Mouse (Mus musculus) liver, embryonic 16.5 days (tissue): ENCODE measurements around the gene Ankrd11. TPM values are rescaled to one million over a fixed set of nuclear protein-coding genes. Genes with fewer than 3 reads are reported as not detected.

Experiments used
- ATAC-seq: fragments of 200-750 bp; cut with Nextera tagmentation; 2 replicates; pipeline ENCODE4 v1.8.0; 2017; ENCODE audit warnings: low read depth, mild to moderate bottlenecking, moderate number of reproducible peaks, moderate library complexity
- H3K27ac ChIP-seq: fragments of 300-500 bp; sonication (generic); 2 replicates; pipeline ENCODE4 v1.5.1; 2014; ENCODE audit warnings: mild to moderate bottlenecking, low read length
- H3K27me3 ChIP-seq: fragments of 300-500 bp; sonication (generic); 2 replicates; pipeline ENCODE4 v1.6.1; 2014; ENCODE audit warnings: low read depth, low read length, mixed read lengths; ENCODE audit not compliant: control insufficient read depth, insufficient read depth
- H3K36me3 ChIP-seq: fragments of 300-500 bp; sonication (generic); 2 replicates; pipeline ENCODE4 v1.6.1; 2014; ENCODE audit warnings: mild to moderate bottlenecking; ENCODE audit not compliant: control insufficient read depth, insufficient read depth
- H3K4me1 ChIP-seq: fragments of 300-500 bp; sonication (generic); 2 replicates; pipeline ENCODE4 v1.6.1; 2014; ENCODE audit warnings: low read depth, low read length, mixed read lengths; ENCODE audit not compliant: control insufficient read depth
- H3K4me2 ChIP-seq: fragments of 300-500 bp; sonication (generic); 2 replicates; pipeline ENCODE4 v1.6.1; 2014; ENCODE audit warnings: low read depth, low read length, mixed read lengths
- H3K4me3 ChIP-seq: fragments of 300-500 bp; sonication (generic); 2 replicates; pipeline ENCODE4 v1.5.1; 2014; ENCODE audit warnings: low read depth, mild to moderate bottlenecking, low read length
- H3K9ac ChIP-seq: fragments of 300-500 bp; sonication (generic); 2 replicates; pipeline ENCODE4 v1.6.1; 2014; ENCODE audit warnings: low read depth, low read length
- H3K9me3 ChIP-seq: fragments of 300-500 bp; sonication (generic); replicated peaks from 2 replicates; pipeline ENCODE4 v1.6.1; 2016; ENCODE audit warnings: low read length; ENCODE audit not compliant: control insufficient read depth
- WGBS: fragments of 180-500 bp; shearing (Covaris S2); extraction: QIAGEN DNeasy Blood & Tissue Kit; methylation state at CpG from one replicate; pipeline ENCODE4 v1.1.7; 2014; ENCODE audit not compliant: insufficient replicate concordance; 5-methylcytosine and 5-hydroxymethylcytosine counted together
- polyA plus RNA-seq: library from polyadenylated mRNA; unstranded; fragments of >200 nt; fragmentation: Nextera tagmentation; extraction: Ambion mirVana; gene quantifications from 2 replicates; pipeline ENCODE4 v1.2.1, GENCODE M21; 2015

Ankrd11 gene
- polyA plus RNA-seq, 1 experiment from 2014 or later = 8.6 TPM

DNA sequence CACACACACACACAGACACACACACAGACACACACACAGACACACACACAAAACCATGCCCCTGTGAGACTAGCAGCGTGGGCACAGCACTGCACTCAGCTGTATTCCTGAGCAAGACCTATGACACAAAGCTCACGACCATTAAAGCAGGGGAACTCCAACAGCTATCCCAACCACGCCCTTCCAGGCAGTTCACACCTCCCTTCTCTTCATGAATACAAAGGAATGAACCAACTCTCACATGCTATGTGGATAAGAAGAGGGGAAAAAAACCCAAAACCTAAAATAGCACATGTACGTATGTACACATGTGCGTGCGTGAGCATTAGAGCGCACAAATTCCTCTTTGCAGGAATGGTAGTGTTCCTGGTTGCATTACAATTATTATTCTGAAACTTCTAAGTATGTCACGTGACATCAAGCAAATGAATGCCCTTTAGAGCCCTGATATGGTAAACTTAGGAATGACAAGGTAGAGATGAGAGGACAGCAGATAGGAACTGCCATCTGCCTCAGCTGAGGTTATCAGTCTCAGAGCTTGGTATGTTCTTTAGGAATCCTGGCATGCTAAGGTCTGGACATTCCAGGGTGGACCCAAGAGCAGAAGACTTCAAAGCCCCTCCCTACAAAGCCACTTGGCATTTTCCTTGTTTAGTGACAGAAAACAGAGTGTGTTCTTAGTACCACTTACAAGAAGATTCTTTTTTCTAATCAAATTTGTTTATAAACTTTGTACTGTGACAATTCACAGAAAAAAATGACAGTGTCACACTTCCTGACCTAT lies 115.9 kb downstream of the Ankrd11 start:
- H3K27me3 ChIP-seq = no peaks in the 10 kb centered on the region
- no peak overlapping the region for H3K9ac ChIP-seq
- no peak for ATAC-seq
- H3K9me3 ChIP-seq = no peaks in the 10 kb centered on the region
- H3K27ac ChIP-seq = no peak overlapping the region
- H3K36me3 ChIP-seq = no peaks in the 10 kb centered on the region
- WGBS = 77% methylated on average over 8 of the region's 8 CpGs
- no peak overlapping the region for H3K4me2 ChIP-seq
- no peak overlapping the region for H3K4me3 ChIP-seq
- H3K4me1 ChIP-seq = peaks cover 21% of the 10 kb centered on the region

DNA sequence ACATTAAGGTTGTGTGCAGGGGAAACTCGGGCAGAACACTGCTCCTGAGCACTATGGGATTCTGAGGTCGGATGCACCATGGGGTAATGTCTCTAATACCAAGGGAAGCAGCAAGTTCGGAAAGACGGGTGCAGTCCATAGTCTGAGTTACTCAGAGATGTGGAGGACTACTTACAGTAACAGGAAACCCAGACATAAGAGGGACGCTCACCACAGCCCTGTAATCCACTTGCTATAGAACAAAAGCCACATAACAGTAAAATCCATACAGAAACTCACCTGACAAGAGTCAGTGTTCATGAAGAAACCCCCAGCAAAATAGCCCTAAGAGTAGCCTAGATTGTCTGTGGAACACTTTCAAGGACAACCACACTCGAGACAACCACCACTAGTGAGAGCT lies 118.0 kb downstream of the Ankrd11 start:
- Histone ChIP-seq H3K4me2 (no peak overlapping the region), H3K9ac (no peak overlapping the region), H3K27ac (no peak overlapping the region), H3K4me1 (peaks cover 21% of the 10 kb centered on the region), H3K36me3 (no peaks in the 10 kb centered on the region), H3K4me3 (no peak overlapping the region), H3K27me3 (no peaks in the 10 kb centered on the region), H3K9me3 (no peaks in the 10 kb centered on the region)
- no peak for ATAC-seq
- 43% methylated on average over 6 of the region's 6 CpGs for WGBS

DNA sequence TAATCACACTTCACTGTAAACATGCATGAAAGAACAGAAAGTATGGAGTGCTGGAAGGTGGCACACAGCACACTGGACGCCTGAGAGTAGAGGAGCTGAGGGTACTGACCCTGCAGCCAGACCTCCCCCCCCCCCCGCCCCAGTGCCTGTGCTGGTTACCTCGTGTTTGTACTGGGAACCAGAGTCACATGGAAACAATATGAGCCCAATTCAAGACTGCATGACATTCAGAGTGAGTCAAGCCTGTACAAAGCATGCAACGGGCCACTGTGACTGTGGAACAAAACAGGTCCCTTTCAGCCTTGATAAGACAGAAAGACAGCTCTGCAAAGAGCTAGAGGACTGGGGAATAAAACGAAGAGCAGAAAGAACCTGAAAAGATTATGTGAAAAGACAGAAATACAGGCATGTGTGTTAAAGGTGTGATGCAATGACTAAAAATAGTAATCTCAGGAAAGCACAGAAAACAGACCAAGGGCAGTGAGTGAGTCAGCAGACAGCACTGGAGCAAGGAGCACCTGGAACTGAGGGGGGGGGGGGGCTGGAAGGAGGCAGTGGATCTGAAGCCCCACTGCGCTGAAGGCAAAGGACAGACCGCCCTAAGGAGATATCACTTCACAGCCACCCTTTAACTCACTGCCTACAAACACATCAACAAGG lies 118.5 kb downstream of the Ankrd11 start:
- Histone ChIP-seq H3K36me3 (no peaks in the 10 kb centered on the region), H3K27me3 (no peaks in the 10 kb centered on the region), H3K9me3 (no peaks in the 10 kb centered on the region), H3K4me2 (no peak overlapping the region), H3K4me3 (no peak overlapping the region), H3K4me1 (peaks cover 24% of the 10 kb centered on the region), H3K27ac (no peak overlapping the region), H3K9ac (no peak overlapping the region)
- no peak for ATAC-seq
- 41% methylated on average over 7 of the region's 7 CpGs for WGBS

DNA sequence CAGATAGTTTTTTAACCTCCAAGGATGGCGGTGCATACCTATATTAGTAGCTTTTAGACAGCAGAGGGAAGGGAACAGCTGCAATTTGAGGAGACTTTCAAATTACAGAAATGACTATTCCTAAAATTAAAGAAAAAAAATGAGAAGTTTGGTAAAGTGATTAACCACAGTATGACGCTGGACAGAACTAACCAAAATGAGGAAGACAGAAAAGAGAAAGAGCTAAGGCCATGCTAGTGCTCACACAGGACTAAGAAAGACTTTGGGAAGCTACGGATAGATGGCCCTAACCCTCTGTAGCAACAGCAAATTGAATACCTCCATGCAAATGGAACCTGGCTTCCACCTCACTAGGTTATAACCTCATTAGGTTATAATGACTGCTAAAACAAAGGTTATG lies 119.1 kb downstream of the Ankrd11 start:
- Histone ChIP-seq H3K4me3 (no peak overlapping the region), H3K27ac (no peak overlapping the region), H3K4me1 (peaks cover 31% of the 10 kb centered on the region), H3K4me2 (no peak overlapping the region), H3K9ac (no peak overlapping the region), H3K9me3 (no peaks in the 10 kb centered on the region), H3K36me3 (no peaks in the 10 kb centered on the region), H3K27me3 (no peaks in the 10 kb centered on the region)
- 56% methylated on average over 3 of the region's 3 CpGs for WGBS
- no peak for ATAC-seq

DNA sequence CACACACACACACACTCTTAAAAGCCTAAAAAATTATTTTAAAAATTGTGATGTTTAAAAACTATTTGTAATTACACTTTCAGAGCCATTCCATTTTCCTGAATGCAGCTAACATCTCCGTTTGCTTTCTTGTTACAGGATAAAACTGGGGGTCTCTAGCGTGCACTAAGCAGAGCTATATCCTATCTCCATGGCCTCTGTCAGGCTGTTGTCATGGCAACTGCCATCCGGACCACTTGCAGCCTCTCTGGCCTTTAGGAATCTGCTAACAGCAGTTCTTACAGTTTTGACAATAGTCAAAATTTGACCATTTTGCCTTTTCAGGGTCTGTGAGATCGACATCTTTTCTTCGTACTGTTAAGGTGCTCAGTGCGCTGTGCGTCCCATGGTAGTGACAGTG lies 121.2 kb downstream of the Ankrd11 start:
- Histone ChIP-seq H3K9ac (no peak overlapping the region), H3K4me1 (peaks cover 34% of the 10 kb centered on the region), H3K27me3 (no peaks in the 10 kb centered on the region), H3K4me3 (no peak overlapping the region), H3K36me3 (no peaks in the 10 kb centered on the region), H3K4me2 (no peak overlapping the region), H3K9me3 (no peaks in the 10 kb centered on the region), H3K27ac (no peak overlapping the region)
- no peak for ATAC-seq
- 77% methylated on average over 7 of the region's 7 CpGs for WGBS

DNA sequence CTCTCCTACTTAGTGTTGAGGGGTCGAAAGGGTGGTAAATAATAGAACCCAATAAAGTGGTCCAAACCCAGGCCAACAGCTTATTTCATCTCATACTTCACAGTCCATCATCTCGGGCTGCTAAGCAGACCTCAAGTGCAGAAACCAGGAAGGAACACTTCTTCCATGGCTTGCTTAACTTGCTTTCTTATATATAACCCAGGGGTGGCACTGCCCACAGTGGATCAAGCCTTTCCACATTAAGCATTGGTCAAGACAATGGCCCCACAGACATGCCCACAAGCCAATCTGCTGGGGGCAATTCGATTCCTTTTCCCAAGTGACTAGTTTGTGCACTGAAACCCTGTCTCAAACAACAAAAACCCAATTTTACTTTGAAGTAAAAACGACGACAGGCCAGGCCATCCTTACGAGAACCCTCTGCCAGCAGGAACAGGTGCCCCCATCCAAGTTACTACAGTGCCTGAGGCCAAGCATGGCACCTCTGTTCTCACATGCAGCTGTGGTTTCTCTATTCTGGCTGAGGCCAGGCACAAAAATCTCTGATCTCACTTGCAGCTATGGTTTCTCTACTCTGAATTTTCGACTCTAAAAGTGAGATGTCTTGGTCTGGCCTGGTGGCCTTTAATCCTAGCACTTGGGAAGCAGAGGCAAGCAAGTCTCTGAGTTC lies 123.5 kb downstream of the Ankrd11 start:
- ATAC-seq = no peak
- peaks cover 19% of the 10 kb centered on the region for H3K4me1 ChIP-seq
- 62% methylated on average over 7 of the region's 7 CpGs for WGBS
- H3K4me3 ChIP-seq = no peak overlapping the region
- H3K9ac ChIP-seq = no peak overlapping the region
- no peaks in the 10 kb centered on the region for H3K27me3 ChIP-seq
- no peaks in the 10 kb centered on the region for H3K9me3 ChIP-seq
- peaks cover 5% of the 10 kb centered on the region; the same call in 1 of the 2 replicates for H3K36me3 ChIP-seq
- no peak overlapping the region for H3K27ac ChIP-seq
- H3K4me2 ChIP-seq = no peak overlapping the region

DNA sequence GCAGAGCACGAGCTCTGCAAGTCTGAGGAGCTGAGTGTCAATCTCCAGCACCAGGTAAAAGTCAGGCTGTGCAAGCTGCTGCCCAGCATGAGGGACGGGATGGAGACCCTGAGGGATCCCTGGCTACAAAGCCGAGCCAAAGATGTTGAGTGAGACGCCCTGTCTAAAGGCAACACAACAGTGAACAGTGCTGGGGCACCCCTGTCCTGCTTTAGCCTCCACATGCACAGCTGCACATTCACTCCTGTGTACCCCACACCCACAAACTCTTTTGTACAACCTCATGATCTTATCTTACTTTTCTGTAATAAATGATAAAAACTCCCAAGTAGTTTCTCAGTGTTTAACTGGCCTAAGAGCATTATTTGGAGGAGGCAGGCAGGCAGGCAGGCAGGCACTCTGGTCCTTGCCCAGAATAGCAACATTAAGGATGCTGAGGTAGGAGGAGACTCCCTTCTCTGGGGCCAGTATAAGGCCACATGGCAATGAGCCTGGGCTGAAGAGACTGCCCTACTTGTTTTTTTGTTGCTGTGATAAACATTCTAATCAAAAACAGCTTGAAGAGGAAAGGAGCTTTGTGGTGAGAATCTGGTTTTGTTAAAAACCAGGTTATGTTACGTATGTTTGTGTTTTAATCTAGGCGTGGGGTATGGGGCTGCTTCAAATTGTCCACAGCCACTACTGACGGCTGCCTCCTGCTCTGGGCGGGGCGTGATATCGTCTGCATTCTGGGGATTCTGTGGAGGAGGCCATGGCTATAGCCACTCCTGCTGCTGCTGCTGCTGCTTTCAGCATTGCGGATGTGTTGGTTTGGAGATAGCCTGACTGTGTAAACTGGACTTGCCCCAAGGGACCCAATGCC lies 124.3 kb downstream of the Ankrd11 start:
- no peaks in the 10 kb centered on the region for H3K27me3 ChIP-seq
- H3K27ac ChIP-seq = no peak overlapping the region
- peak; percentile 62; the same call in 1 of the 2 replicates for ATAC-seq
- no peak overlapping the region for H3K9ac ChIP-seq
- 31% methylated on average over 11 of the region's 11 CpGs for WGBS
- H3K4me1 ChIP-seq = peaks cover 16% of the 10 kb centered on the region
- peaks cover 5% of the 10 kb centered on the region; the same call in 1 of the 2 replicates for H3K36me3 ChIP-seq
- no peak overlapping the region for H3K4me2 ChIP-seq
- H3K4me3 ChIP-seq = no peak overlapping the region
- H3K9me3 ChIP-seq = no peaks in the 10 kb centered on the region

DNA sequence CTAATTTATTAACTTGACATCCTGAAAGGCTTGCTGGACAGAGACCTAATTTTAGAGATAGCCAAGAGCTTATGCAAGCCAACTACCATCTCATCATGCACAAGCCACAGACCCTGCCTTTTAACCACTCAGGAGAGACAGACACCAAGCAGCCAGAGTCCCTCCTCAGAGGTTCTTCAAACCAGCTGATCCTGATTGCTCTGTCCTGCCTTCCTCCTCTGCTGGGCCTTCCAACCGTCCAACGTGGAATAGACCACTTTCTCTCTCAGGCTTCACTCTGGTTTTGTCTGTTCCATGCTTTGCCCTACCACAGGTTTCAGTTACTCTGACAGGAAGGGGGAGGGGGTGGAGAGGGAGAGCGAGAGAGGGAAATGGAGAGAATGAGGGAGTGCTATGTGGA lies 125.3 kb downstream of the Ankrd11 start:
- no peak for ATAC-seq
- H3K4me3 ChIP-seq = no peak overlapping the region
- H3K4me2 ChIP-seq = no peak overlapping the region
- no peak overlapping the region for H3K9ac ChIP-seq
- peaks cover 5% of the 10 kb centered on the region; the same call in 1 of the 2 replicates for H3K36me3 ChIP-seq
- H3K27ac ChIP-seq = no peak overlapping the region
- H3K4me1 ChIP-seq = peaks cover 16% of the 10 kb centered on the region
- H3K27me3 ChIP-seq = no peaks in the 10 kb centered on the region
- 42% methylated on average over 3 of the region's 3 CpGs for WGBS
- no peaks in the 10 kb centered on the region for H3K9me3 ChIP-seq
